Mouse (Mus musculus): ENCODE measurements around the gene Dpp9. TPM values are rescaled to one million over a fixed set of nuclear protein-coding genes. Genes with fewer than 3 reads are reported as not detected.

Dpp9 gene
- polyA plus RNA-seq, 1 experiment, result 54.4 TPM

- TF ChIP-seq POLR2A (IDR thresholded peaks at IDR 0.05; ENCODE audit: borderline replicate concordance, extremely low read depth, insufficient read depth, insufficient read length, poor library complexity, severe bottlenecking), result no peak
- TF ChIP-seq CTCF (IDR thresholded peaks at IDR 0.05; ENCODE audit: borderline replicate concordance, extremely low read depth, insufficient read depth, insufficient read length), result no peak
- no peak for DNase-seq (ENCODE audit: low read depth)
Measured at GRCm38 (mm10) chr17:56137839-56138613, 80.7 kb downstream of the Dpp9 start.

Other genes starting within 250 kb of the Dpp9 start
- 207 and 264 TPM in 2 replicates for gene Shd, start 248.4 kb downstream of the Dpp9 start, polyA plus RNA-seq (2012; rRNA removed)
- 130 and 155 TPM in 2 replicates for gene Fsd1, start 232.4 kb downstream of the Dpp9 start, polyA plus RNA-seq (2012; rRNA removed)
- gene Stap2, start 213.3 kb downstream of the Dpp9 start, polyA plus RNA-seq (2012; rRNA removed), result 5.7 and 7.5 TPM in 2 replicates
- 223 and 288 TPM in 2 replicates for gene Mpnd, start 213.2 kb downstream of the Dpp9 start, polyA plus RNA-seq (2012; rRNA removed)
- 90.3 and 121 TPM in 2 replicates for gene Sh3gl1, start 182.3 kb downstream of the Dpp9 start, polyA plus RNA-seq (2012; rRNA removed)
- gene Chaf1a, start 178.5 kb downstream of the Dpp9 start, polyA plus RNA-seq (2012; rRNA removed), result 9.7 and 11.3 TPM in 2 replicates
- gene Ubxn6, start 143.9 kb downstream of the Dpp9 start, polyA plus RNA-seq (2012; rRNA removed), result 110 and 135 TPM in 2 replicates
- gene Hdgfl2, start 139.3 kb downstream of the Dpp9 start, polyA plus RNA-seq (2012; rRNA removed), result 119 and 129 TPM in 2 replicates
- 0.11 and 0.16 TPM in 2 replicates for gene Plin4, start 109.1 kb downstream of the Dpp9 start, polyA plus RNA-seq (2012; rRNA removed)
- gene Plin5, start 101.3 kb downstream of the Dpp9 start, polyA plus RNA-seq (2012; rRNA removed), result 0.43 and 0.67 TPM in 2 replicates
- gene Lrg1, start 96.9 kb downstream of the Dpp9 start, polyA plus RNA-seq (2012; rRNA removed), result 0.06 and 0.18 TPM in 2 replicates
- gene Sema6b, start 78.6 kb downstream of the Dpp9 start, polyA plus RNA-seq (2012; rRNA removed), result 35.0 and 48.5 TPM in 2 replicates
- gene Tnfaip8l1, start 56.4 kb downstream of the Dpp9 start, polyA plus RNA-seq (2012; rRNA removed), result 9.8 TPM in 2 replicates
- gene Mydgf, start 35.0 kb downstream of the Dpp9 start, polyA plus RNA-seq (2012; rRNA removed), result 49.8 and 54.7 TPM in 2 replicates
- gene Fem1a, start 37.9 kb upstream of the Dpp9 start, polyA plus RNA-seq (2012; rRNA removed), result 27.0 and 31.0 TPM in 2 replicates
- 3.4 and 3.7 TPM in 2 replicates for gene Ticam1, start 57.9 kb upstream of the Dpp9 start, polyA plus RNA-seq (2012; rRNA removed)
- gene Plin3, start 74.0 kb upstream of the Dpp9 start, polyA plus RNA-seq (2012; rRNA removed), result 6.4 and 8.3 TPM in 2 replicates
- not detected in 2 replicates for gene Arrdc5, start 81.4 kb upstream of the Dpp9 start, polyA plus RNA-seq (2012; rRNA removed)
- gene Uhrf1, start 84.4 kb upstream of the Dpp9 start, polyA plus RNA-seq (2012; rRNA removed), result 39.8 and 50.9 TPM in 2 replicates
- 64.6 and 86.5 TPM in 2 replicates for gene Kdm4b, start 107.2 kb upstream of the Dpp9 start, polyA plus RNA-seq (2012; rRNA removed)

Data from brain, embryonic 14.5 days (tissue).